Mouse (Mus musculus) brain, embryonic 14.5 days (tissue): ENCODE results near the gene Arnt2.

ENCODE experiments used
- CTCF ChIP-seq: fragments of 200-500 bp; IDR thresholded peaks from 2 replicates; pipeline ENCODE4 v1.5.1; 2012; ENCODE audit warnings: inconsistent platforms, mild to moderate bottlenecking, moderate library complexity, borderline replicate concordance; ENCODE audit not compliant: insufficient read depth, insufficient read length; ENCODE audit errors: extremely low read depth
- POLR2A ChIP-seq: fragments of 200-500 bp; IDR thresholded peaks from 2 replicates; pipeline ENCODE4 v1.6.1; 2012; ENCODE audit warnings: mild to moderate bottlenecking, inconsistent platforms, borderline replicate concordance; ENCODE audit not compliant: poor library complexity, insufficient read depth, insufficient read length, severe bottlenecking; ENCODE audit errors: extremely low read depth

DNA sequence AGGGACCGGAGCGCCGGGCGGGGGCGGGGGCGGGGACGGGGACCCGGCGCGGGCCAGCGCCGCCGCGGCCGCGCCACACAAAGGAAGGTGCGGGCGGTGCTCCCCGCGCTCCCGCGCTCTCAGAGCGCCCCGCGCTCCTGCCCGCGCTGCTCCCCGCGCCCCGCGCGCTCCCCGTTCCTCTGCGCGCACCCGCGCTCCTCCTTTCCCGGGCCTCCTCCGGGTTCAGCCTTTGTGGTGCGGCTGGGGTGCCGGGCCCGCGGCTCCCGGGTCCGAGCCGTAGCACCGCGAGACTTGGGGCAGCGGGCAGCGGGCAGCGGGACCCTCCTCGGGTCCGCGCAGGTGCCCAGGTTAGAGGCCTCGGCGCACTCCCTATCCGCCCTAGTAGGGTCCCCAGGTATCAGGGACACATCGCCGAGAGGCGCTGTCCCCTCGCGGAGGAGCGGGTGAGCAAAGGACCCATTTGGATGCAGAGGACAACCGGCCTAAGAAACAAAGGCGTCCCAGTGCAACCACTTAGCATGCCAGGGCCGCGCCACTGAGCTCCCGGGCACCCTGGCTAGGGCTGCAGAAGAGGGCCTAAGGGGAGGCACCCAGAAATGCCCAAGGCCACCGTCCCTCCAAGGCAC is at the start of gene Arnt2:
- TF ChIP-seq POLR2A (peak; percentile 96), CTCF (no peak)
